Mouse (Mus musculus) right cerebral cortex, postnatal 10 days (tissue): Measurements from ENCODE around the gene Ptprg.

ENCODE experiments used
- DNase-seq, 2 experiments: peaks; one replicate each; pipeline ENCODE4 v3.0.0; 2021; ENCODE audit warnings: low spot score in 2 of 2

The Ptprg gene

DNA sequence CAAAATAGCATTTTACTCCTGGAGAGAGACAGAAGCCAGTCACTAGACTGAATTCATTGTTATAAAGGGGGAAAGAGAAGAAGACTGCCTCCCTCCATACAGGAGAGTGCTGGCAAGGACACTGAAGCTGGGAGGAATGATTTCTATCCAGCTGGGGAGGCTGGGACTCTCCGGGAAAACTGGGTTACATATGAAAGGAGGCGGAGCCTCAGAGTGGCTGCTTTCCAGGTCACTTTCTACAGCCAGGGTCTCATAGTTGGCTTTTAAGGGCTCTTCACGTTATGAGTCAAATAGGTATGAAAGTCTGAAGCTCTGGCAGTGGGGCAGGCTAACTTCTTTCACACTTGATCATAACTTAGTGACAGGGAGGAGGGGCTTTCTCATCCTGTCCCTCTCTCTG is 129.1 kb downstream of the Ptprg start:
- no peak for DNase-seq

DNA sequence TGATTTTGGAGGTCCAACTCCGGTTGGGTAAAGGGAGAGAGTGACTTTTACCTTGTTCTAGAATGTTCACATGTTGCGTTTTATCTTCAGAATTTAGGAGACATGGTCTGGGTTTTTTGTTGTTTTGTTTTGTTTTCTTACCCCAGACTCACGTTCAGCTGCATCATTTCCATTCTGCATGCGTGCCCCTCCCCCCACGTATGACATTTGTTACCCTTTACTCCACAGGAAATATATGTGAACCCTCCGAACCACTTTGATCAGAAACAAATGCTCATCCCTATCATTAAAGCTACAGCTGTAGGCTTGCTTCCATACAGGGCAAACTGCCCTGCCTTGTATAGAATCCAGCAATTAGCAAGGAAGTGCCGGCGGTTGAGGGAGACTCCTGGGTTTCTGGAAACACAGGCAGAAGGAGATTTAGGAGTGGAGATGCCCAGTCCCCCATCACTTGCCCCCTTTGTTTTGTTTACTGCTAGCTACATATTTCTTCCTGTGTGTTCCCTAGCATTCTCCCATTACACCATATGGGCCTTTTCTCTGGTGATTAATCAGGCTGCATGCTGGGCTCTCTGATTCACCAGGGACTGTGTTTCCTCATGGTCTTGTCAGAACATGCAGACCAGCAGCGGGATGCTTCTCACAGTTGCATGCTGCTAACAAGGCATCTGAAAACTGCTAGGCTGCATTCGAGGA is 130.2 kb downstream of the Ptprg start:
- DNase-seq = no peak

DNA sequence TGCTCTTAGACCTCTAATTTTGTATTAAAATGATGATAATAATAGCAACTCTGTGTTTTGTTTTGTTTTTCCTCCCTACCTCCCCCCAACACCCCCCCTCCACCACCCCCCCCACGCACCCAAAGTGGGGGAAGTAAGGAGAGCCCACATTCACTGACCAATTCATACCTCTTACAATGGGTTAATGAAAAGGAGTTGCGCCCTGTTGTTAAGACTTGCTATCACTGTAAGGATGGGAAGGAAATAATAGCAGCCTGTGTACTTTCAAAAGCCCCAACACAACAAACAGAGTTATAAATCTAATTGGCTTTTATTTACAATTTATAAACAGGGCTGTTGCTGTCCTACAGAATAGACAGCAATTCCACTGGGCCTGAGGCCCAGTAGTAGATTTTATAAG is 130.8 kb downstream of the Ptprg start:
- no peak for DNase-seq

DNA sequence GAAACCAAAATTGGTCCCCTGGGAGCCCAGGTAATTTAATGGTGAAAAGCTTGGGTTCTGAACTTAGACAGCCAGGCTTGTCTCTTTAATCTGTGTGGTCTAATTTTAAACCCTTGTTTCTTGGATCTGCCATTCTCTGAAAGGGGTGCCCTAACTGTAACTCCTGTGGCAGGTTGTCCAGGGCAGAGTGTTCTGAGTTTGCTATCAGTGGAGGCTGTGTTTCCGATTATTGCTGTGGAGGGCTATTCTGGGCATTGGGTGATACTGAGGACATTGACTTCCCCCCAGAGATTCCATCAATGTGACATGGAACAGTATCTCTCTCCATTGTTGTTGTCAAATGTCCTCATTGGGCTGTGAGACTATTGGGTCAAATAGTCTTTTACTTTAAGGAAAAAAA is 134.2 kb downstream of the Ptprg start:
- no peak for DNase-seq

DNA sequence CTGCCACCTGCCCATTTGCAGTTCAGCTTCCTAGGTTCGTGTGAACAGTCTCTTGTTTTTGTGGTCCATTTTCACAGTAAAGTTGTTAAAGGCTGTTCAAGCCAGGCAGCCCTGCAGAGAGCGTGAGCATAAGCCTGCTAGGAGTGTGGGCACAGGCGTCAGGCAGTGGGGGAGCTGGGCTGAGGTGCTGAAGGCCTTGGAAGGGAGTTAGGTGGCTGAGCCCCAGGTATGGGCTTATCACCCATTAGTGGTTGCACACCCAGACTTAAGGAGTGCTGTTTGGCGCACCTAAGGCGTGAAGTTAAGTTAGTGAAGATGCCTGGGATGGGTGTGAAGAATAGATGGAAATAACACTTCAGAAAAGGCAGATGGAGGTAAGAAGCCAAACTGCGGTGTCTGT is 134.8 kb downstream of the Ptprg start:
- DNase-seq = no peak

DNA sequence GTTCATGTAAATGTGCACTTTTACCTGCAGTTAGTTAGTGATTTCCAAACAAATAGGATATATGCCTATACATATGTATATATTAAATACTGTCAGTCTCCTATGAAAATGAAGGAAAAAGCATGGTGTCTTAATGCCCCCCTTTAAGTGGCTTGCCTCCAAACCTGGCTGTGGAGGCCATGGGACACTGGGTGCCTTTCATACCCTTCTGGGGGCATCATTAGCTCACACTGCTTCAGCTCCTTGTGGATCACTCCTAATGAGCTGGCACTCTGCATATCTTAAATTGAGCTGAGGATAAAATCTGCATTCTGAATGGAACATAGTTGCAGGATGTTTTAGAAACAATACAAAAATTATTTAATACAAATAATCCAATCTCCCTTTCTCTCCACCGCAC is 136.7 kb downstream of the Ptprg start:
- no peak for DNase-seq

DNA sequence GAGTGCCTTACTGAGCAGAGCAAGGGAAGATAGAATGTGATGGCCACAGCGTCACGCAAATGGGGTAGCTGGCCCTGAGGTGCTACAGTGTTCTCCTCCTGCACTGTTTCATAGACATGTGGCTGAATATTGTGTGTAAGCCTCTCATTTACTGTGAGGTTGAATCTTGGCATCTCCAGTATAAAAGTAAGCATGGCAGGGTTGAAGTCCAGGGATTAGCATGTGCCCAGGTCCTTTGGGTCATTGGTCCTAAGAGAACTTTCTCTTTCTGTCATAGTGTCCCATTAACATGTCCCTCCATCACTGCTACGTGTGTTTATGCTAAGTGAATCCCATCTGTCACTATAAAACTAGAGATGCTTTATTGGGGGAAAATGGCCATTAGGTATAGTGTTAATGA is 138.2 kb downstream of the Ptprg start:
- no peak for DNase-seq

DNA sequence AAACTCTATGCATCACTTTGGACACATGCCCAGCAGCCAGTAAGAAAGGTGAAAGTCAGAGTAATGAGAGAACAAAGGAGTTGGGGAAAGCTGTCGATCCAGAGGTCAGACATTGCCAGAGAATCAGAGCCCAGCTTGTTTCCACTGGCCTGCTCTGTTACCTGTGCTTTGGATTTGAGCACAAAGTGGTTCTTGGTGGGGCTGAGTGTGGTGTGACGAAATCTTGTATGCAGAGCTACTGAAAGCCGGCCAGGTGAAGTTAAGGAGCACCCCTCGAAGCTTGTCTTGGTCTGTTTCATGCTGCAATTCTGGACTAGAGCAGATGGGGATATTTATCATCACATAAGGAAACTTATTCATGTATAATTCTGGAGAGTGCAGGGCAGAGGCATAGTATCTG is 145.5 kb downstream of the Ptprg start:
- DNase-seq = no peak

DNA sequence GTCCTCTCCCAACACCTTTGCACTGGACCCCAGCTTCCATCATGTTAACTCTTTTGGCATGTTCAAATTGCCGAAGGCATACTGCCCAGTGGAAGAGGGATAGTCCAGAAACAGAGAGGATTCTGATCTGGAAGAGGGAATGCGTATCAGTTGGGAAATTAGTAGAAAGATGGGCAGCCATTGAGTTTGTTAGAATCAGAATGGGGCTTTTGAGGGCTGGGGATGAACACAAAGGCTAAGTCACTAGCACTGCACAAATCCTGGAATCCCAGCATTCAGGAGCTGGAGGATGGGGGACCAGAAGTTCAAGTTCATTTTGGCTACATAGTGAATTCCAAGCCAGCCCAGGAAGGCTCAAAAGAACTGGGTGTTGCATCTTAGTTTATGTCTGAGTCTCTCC is 146.3 kb downstream of the Ptprg start:
- DNase-seq = no peak

DNA sequence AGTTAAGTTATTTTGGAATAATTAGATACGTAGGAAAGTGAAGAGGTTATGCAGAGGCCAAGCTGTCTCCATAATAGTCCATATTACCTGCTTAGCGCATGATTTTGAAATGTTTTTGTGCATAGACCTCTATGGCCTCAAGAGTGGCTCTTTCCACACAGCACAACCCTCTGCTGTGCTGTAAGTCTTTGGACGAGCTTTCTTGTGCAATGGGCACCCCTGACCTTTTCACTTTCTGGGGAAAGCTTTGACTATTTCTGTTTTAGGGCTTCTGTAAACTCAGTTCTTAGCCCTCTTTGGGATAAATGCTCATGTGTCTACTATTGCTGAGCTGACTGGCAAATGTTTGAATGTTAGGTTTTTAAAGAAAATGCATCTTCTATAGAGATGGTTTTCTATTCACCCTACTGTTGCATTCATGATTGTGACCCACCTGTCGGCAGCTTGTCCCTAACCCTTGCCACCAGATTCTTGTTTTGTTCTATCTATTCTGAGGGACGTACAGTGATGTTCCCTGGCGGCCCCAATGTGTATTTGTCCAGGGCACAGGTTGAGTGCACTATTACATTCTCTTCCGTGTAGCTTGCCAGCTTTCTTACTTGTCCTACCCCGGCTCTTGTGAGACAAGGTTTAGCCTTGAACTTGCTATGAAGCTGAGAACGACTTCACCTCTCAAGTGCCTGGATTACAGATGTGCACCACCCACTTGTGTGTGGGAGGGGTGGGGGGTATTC is 148.4 kb downstream of the Ptprg start:
- no peak for DNase-seq

DNA sequence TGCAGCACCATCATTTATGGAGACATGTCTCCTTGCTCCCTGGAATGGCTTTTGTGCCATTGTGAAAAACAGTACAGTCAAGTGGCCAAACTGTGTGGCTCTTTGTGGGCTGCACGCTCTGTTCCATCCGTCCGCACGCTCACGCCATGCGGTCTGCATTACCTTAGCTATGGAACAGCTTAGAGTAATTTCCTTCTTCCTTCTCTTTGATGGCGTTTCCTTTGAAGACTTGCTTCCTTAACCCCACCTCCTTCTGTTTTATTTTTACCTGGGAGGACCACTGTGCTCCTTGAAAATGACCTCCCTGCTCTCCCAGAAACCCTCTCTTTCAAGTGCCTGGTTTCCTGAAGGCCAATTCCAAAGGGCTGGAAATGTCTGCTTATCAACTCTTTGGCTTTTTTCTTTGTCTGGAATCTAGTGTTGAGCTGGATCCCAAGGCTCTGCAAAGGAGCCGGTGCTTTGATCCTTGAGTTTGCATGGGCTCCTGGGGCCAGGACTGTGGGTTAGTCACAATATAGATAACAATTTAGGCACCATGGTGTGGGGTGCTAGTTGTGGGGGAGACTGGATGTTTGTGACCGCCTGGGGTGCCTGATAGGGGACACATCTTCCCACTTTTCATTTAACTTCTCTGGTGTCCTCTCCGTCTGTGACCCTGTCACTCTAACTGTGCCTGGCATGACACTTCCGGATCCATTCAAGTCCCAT is 149.6 kb downstream of the Ptprg start:
- no peak for DNase-seq

DNA sequence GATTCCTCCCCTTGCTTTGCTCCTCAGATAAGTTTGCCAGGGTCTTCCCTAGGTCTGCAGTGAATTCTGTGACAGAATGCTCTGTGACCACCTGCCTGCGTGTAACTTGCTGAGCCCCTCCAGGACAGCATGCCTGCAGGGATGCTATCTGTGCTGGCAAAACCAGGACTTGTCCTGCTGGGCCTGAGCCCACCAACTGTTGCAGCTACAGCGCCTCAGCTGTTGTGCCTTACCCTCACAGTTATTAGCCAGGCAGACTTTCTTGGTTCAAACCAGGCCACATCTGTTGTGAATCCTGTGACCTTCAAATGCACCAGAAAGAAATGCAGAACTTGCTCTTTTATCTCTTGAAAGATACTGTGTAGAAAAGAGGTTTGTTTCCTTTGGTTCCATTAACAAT is 151.5 kb downstream of the Ptprg start:
- no peak for DNase-seq

DNA sequence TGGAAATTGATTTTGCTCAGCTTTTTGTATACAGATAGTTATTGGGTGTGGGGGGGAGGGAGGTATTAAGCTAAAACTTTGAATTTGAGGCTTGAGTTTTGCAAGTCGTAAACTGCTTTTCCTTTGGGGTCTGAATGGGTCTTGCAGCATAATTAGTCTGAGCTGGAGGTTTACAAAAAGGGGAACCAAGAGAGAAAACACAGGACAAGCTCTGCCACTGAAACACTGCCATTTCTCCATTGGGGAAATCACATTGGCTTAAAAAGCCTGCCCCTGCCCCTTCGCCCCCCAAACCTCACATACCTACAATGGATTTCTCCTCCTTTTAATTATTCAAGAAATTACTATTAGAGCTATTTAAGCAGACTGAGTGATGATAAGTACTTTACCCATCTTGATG is 156.0 kb downstream of the Ptprg start:
- DNase-seq = no peak

DNA sequence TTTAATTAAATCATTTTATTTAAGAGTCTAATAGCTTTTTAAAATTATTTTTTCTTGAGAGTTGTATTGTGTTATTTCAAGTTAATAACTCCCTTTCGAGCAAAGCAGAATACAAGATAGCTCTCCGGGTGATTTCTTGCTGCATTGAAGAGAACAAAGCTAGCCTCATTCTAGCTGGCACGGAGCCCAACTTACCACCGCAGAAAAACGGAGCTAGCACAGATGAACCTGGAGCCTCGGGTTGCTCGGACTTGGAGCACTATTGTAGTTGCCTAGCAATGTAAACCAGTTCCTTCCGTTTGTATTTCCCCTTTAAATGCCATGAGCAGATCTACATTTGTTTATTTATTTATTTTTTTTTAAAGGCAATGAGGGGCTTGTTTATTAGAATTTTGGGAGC is 156.5 kb downstream of the Ptprg start:
- DNase-seq = peak; percentile 67 to 76

DNA sequence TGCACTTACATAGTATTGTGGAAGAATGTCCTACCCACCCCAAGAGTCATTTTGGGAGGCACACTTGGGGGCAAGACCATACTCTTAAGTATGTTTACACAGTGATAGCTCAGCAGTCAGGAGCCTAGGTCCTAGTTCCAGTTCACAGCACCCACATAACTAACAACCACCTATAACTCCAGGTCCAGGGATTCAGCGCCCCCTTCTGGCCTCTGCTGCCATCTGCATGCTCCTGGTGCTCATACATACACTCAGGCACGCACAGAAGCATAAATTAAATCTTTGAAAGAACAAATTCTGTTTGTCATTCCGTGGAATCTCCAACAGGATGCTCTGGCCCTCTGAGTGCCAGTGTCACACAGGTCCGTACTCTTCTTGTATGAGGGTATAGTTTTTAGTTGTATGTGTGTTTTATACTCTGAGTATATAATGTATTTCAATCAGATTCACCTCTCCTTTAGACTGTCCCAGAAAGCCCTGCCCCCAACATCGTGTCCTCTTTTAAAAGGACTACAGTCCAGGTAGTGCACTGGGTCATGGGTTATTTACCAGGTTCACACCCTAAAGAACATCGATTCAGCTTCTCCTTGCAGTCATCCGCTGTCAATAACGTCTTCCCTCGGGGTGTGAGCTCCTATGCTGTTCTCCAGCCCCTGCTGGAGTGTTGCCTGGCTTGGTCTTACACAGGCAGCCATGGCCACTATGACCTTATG is 157.2 kb downstream of the Ptprg start:
- DNase-seq = no peak

DNA sequence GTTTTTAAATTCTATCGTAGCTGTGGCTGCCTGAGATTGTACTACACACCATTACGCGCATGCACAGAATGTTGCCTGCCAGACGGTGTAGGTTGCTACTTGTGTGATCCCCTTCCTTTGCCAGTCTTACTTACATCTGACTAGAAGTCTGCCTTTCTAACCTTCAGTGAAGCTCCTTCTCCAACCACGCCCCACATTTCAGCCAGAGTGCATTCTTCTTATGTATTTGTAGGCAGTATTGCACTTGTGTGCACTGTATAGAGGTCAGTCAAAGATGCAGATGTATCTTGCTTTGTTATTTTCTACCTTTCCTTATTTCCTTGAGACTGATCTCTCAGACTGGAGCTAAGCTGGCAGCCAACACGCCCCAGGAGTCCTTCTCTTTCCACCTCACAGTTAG is 158.8 kb downstream of the Ptprg start:
- no peak for DNase-seq

DNA sequence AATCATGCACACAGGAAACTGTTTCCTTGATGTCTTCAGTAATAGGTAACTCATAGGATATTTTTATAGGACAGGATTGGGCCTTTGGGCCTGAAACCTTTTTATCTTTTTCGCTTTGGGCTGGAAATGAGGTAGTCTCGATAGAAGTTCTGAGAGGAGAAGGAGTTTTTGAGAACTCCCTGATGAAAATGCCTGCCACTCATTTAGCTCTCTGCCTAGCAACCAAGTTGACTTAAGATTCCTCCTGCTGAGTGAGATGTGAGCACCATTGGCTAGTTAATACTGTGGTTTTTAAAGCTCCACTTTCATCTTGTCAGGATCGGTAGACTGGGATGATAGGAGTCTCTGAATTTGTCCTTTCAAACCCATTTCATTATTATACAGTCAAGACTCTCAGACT is 162.9 kb downstream of the Ptprg start:
- DNase-seq = no peak

DNA sequence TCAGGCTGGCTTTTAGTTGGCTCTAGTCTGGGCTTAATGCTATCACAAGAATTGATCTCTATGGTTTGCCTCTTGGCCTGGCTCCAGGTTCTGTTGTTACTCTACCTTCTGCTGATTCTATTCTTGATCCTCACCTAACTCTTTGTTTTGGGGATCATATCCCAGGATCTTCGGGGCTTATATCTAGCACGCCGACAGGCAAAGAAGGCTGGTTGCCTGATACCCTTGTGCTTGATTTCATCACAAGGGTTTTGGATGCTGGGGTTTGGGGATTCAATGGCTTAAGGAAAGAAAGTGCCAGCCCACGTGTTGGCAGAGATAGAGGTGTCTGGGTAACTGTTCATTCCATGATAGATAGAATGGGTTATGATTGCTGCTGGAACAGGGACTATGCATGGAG is 164.9 kb downstream of the Ptprg start:
- no peak for DNase-seq

DNA sequence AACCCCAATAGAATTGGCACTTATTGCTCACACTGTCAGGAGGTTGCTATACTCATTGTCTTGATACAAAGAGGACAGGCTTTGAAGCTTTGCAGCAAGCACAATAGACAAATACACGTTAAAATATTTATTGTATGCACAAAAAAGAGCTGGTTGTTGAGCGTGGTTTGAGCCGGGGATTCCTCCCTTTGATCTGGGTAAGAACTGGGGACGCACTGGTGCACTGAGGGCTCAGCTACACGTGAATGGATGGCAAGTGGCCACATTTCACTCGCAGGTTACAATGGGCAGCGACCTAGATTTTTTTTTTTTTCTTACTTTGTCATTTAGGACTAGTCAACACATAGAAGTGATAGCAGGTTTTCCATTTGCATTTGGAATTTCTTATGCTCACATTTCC is 165.9 kb downstream of the Ptprg start:
- no peak for DNase-seq

DNA sequence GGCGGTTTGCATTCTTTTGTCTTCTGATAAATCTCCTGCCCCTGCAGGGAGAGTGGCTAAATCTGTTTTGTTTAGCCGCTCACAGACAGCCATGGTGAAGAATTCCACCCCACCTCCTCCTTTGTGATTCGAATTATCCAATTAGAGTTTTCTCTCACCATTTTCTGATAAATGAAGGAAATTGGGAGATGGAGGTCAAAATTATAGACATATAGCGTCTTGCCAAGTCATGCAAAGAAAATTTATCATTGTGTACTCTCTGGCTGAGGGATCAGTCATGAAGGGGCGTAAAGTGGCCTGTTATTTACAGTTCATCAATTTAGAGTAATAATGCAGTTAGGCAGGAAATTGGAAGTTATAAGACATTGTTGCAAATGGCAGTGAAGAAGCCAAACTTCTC is 168.8 kb downstream of the Ptprg start:
- DNase-seq = no peak

DNA sequence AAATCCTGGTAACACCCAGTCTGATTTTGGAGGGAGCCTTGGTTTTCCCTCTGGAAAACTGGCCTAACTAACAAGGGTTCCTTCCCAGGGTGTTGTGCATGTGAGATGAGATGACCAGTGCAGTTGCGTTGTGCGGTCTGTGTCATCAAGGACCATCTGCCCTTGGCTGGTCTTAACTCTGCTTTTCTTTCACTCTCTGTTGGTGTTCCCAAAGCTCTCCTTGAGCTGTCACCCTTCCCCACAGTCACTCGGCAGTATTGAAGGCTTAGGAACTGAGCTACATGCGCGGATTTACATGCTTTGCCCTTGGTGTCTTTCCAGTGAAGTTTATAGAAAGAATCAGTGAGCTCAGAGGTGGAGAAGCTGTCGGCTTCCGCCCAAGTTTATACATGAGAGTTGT is 170.5 kb downstream of the Ptprg start:
- no peak for DNase-seq

DNA sequence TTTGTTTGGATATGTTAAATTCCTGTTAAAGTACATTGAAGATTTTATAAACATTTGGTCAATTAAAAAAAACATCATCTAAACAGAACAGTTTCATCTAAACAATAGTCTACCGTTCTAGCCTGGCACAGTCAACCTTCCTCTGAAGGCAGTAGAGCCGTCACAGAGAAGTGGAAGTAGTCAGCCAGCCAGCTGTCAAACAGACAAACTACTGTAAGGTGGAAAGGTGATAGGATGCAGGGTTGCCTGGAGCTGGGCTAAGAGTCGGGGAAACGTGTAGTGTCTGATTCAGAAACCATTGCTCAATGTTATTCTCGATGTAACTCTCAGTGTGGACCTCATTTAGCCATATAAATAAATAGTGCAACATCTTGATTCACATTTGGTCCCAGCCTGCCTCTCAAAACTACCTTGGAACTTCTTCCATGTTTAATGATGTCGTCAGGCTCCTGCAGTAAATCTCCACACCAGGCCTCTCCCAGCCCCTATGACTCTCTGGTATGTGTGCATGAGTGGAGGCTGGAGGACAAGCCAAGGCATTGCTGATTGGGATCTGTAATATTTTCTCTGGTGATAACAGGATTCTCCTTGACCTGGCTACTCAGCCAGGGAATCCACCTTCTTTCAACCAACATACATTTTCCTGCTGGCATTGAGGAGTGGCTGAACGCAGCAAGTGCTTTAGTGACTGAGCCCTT is 178.0 kb downstream of the Ptprg start:
- no peak for DNase-seq
